Mouse (Mus musculus) thymus, postnatal 0 days (tissue): ENCODE measurements at regions not wholly inside any gene's neighbourhood (a gene's known extent, or its start where the extent isn't known, plus 50 kb on each side); places are given as distances from the start of the nearest gene placed in this dataset.

ENCODE experiments used
- DNase-seq: peaks from one replicate; pipeline ENCODE4 v3.0.0-alpha.2; 2015; ENCODE audit warnings: low spot score

DNA sequence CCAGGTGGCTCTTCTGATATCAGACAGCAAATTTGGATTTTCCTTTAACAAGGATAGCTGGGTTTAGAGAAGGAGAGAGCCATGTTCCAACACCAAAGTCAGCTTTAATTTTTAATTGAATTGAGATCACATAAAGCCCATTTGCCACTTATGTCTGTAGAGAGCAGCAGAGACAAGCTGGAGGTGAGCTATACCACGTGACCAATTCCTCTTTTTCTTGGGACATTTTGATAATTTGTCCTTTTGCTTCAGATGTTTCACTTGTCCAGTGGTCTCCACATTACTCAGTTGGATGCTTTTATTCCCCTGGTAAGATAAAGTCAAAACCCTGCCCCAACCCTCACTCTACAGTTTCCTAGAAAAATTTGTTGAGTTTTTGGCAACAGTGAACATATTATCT is 248.6 kb upstream of the Ndst4 start:
- DNase-seq: no peak

DNA sequence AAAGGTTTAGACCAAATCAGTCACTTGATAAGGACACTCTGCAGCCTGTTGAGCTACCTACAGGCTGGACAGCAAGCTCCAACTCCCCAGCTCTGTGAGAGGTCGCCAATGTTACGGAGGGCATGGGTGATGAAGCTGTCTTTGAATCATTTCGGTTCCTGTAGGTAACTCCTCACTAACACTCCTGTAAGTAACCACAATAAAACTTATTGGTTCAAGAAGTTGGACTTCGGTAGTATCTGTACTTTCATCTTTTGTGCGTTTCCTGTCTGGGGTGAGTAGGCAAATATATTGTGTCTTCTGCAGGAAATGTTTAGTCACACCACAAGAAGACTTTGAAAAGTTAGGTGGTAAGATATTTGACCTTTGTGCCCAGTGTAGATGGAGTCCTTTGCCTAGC is 244.1 kb upstream of the Ndst4 start:
- no peak for DNase-seq

DNA sequence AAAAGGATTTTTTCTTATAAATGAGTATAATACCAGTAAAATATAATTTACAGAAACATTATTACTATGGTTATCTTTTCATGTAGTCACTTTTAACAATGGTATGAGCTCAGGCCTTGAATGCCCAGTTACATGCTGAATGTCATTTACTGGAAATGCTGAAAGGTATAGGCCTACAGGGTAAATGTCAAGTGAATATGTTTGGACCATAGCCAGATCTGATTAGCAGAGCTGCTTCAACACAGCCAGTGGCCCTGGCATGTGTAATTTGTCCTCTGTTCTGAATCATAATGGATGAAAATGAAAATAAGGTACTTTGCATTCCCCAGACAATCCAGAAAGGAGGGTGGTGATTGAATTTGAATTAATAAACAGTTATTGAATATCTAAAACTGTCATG is 213.3 kb upstream of the Ndst4 start:
- DNase-seq: no peak

DNA sequence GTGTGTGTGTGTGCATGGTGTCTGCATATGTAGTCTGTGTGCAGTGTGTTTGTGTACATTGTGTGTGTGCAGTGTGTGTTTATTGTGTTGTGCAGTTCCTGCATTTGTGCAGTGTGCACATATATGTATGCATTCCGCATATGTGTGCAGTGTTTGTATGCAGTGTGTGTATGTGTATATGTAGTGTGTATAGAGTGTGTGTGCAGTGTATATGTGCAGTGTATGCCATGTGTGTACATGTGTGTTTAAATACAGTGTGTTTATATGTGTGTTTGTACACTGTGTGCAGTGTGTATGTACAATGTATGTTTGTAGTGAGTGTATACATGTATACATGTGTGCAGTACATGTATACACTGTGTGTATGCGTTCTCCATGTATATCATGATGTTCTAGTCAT is 183.0 kb upstream of the Ndst4 start:
- no peak for DNase-seq

DNA sequence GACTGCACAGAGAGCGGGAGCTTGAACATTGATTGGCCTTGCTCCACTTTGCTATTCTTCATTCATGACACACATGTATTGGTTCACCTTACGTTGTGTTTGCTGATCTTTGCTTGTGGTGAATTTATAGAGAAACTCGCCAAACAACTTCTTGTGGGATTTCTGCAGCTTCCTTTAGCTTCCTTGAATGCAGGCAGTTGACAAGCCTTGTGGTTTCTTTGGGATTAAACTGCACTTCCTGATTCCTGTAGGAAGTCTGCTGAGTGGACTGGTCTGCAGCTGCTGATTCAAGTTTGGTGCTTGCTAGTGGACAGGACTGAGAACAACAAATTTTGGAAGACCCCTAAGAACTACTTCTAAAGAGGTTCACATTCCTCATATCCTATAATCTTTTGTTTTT is 152.8 kb upstream of the Ndst4 start:
- DNase-seq: no peak

DNA sequence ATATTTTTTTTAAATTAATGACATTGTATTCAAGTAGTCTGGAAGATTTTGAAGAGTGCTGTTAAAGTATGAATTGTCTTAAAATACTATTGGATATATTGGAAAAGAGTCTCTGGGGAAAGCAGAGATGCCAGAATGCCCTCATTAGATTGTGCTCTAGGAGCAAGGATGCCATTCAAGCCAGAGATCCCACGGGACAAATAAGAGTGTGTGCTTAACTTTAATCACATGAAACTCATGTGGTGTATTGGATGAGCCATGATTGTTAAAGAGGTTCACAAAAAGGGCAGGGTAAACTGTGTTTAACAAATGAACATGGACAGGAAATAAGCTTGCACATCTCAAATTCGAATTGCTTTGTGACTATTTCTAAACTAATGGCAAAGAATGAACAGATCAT is 143.0 kb upstream of the Ndst4 start:
- no peak for DNase-seq

DNA sequence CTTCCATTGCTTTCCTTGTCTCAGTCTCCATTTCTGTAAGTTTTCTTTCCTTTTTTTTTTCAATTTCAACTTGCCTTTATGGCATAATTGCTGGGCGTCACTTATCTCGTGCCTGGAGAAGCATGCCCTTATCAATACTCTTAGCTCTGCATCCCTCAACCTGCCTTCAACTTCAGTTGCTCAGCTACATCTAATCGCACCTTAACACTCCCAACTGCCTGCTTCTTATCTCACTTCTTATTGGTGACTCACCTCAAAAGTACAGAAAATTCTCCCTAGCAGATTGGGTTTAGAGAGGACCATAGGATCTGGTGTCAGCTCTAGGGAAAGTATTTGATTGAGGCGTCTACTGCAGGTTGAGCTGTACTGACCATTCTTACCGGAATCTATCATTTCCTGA is 133.2 kb upstream of the Ndst4 start:
- no peak for DNase-seq

DNA sequence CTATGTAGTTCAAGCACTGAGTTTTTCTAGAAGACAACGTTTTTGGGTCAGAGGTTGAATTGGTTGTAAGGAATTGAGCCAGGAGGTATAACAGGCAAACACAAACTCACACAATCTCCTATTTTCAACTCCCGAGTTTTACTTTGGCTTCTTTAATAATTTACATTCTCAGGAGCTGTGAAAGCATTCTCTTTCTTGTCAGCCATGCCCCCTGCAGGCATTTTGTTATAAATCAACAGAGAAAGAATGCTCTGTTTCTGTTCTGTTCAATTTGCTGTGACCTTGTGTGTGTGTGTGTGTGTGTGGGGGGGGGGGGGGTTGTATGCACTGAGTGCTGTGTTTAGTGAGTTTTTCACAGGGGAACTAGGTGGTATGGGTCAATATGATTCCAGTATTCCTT is 132.7 kb upstream of the Ndst4 start:
- no peak for DNase-seq

DNA sequence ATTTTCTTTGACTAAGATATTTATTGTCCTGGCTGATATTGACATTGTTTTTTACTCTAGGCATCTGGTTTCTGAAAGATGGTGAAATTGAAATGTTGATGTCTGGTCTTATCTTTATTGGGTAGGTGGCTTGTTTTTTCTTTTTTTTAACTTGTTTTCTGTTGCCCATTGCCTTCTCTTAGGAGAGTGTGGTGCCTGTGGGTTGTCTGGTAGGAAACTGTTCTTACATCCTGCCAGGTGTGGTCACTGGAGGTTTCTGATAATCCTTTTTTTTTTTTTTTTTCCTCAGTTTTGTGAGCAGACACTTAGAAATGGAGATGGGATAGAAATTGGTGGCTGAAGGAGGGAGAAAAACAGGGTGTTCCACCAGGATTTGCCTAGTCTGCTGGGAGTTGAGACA is 125.3 kb upstream of the Ndst4 start:
- no peak for DNase-seq

DNA sequence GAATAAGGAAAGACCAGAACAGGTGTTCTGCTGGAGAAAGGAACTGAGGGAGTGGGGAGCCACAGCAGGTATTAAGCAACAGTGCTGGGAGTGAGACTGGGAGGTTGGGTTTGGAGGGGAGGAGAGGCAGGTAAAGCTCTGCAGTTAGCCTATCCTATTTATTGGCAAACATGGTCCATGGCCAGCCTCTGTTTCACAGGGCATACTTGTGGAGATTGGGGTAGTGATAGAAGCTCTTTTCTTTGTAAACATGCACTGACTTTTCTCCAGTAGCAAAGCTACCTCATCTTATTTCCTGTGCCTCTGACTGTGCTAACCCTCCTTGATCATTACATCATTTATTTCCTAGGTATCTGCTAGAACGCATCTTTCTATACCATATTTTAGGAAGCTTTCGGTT is 124.9 kb upstream of the Ndst4 start:
- no peak for DNase-seq

DNA sequence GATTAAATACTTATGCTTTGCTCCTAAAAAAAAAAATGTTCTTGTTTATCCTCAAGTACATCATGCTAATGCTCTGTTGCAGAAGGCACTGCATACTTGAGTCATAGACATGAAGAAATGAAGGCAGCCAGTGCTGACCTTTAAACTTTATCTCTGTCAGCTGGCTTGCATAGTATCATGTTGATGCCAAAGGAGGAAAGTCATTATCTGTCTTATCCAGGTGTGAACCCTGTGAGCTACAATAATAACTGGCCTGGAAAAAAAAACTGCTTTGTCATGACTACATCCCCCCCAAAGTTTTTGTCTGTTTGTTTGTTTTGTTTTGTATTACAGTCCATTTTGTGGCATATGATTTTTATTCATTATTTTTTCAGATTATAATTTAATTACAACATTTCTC is 124.3 kb upstream of the Ndst4 start:
- DNase-seq: no peak

DNA sequence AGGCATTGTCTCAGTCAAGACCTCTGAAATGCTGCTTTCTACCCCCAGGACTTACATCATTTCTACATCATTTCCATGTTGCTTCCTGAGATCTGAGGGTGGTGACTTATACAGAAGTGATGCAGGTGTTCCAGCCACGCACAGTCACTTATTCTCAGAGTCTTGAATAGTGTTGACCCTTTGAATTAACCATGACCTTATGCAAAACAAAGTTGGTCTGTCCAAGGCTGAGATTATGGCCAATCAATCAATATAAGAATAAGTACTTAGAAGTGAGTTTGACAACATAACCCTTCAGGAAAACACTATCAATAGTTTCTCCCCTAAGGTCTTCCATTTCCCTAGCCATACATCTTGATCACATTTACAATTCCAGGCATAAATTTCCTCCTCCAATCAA is 115.3 kb upstream of the Ndst4 start:
- no peak for DNase-seq

DNA sequence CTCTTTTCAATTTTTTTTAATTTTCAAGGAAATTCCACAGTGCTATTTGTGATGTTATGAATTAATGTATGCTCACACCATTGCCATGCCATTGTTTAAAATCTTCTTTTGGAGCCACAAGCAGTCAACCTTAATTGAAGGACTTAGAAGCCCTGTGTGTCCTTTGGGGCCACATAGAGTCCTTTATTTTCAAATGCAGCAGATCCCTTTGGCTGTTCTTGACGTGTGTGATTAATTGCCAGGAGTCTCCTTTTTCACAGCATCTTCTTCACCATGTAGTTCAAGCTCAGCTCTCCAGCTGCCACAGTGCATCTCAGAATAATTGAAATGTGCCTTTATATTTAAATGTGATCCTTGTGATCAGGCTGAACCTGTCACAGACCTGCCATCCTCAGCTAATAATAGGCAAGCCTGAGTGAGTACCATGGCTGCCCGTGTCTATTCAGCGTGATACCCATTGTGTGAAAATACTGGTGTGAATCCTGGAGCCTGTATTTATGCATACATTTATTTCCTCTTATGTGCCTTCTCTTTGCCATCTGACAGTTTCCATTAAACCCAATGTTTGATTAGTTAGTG is 114.4 kb upstream of the Ndst4 start:
- DNase-seq: no peak

DNA sequence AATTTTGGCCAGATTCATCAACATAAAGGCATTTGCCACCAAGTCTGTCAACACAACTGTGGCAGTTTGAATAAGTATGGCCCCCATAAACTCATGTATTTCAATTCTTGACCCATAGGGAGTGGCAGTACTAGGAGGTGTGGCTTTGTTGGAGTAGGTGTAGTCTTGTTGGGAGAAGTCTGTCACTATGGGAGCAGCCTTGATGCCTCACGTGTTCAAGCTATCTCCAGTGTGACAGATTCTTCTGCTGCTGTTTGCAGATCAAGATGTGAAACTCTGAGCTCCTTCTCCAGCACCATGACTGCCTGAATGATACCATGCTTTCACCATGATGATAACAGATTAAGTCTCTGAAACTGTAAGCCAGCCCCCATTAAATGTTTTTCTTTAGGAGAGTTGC is 97.2 kb upstream of the Ndst4 start:
- no peak for DNase-seq

DNA sequence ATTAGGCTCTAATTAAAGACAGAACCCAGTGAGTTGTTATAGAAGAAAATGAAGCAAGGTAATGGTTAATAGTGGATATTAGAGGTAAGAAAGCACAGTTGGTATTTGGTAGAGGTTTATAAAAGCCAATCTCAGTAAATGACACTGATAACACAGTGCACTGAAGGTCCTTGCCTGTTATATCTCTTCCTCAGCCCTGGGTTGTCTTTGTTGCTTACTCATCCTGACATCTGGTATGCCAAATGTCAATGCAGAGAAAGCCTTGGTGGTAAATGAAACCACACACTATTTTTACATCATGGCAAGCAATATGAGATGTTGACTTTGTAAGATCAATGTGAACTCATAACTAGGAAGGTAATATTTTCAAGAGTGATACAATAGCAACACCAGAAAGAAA is 76.8 kb upstream of the Ndst4 start:
- no peak for DNase-seq

DNA sequence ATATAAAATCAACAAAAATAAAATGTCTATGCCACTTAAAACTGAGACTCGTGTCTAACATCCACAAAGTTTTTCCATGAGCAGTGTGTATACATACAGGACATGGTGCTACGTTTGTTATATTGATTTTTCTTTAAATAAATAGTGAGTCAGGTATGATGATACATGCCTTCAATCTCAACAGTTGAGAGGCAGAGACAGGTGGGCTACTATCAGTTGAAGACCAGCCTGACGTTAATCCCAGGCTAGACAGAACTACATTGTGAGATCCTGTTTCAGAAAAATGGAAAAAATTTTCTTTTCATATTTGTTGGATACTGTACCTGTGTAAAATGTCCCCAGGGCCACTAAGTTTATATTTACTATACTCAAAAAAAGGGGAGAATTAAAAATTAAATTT is 66.5 kb upstream of the Ndst4 start:
- no peak for DNase-seq

DNA sequence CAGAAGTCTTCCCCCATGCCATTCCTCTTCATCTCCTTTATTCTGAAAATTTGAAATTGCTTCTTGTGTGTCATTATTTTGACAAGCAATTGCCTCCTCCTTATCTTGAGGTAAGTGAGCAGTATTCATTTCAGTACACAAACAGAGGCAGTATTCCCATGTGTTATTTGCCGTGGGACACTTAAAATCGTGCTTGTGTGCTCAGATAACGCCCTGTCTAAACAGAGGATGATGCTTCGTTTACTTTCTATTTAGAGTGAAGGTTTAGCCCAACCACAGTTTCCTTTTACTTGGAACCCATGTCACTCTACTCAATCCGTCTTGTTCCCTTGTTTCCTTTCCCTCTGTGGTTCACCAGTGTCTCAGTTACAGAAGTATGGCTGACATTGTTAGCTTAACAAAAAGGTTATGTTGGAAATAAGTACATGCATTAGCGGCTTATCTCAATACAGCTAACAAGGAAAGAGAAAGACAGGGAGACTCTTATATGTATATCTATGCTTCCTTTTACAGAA is 65.6 kb upstream of the Ndst4 start:
- DNase-seq: peak; percentile 2
